Mouse (Mus musculus): ENCODE measurements around the gene Syngr4.

Syngr4 gene

GRCm38 (mm10) chr7:45869107-45869670, 27.3 kb downstream of the Syngr4 start:
- DNase-seq (ENCODE audit: low read depth), result no peak

- no peak for DNase-seq (ENCODE audit: low read depth)
These were observed 28.6 kb downstream of the Syngr4 start for GRCm38 (mm10) chr7:45867871-45868270.

- peak; percentile 92 for DNase-seq (ENCODE audit: low read depth)
These were observed 30.3 kb downstream of the Syngr4 start for GRCm38 (mm10) chr7:45865925-45866910.

GRCm38 (mm10) chr7:45864435-45864834, 32.1 kb downstream of the Syngr4 start:
- DNase-seq (ENCODE audit: low read depth), result no peak

GRCm38 (mm10) chr7:45862804-45863203, 33.7 kb downstream of the Syngr4 start:
- DNase-seq (ENCODE audit: low read depth), result no peak

GRCm38 (mm10) chr7:45859008-45859407, 37.5 kb downstream of the Syngr4 start:
- DNase-seq (ENCODE audit: low read depth), result no peak

GRCm38 (mm10) chr7:45856950-45857901, 39.3 kb downstream of the Syngr4 start:
- peak; percentile 22 for DNase-seq (ENCODE audit: low read depth)

GRCm38 (mm10) chr7:45853089-45853488, 43.4 kb downstream of the Syngr4 start:
- DNase-seq (ENCODE audit: low read depth), result no peak

GRCm38 (mm10) chr7:45850661-45851060, 45.9 kb downstream of the Syngr4 start:
- DNase-seq (ENCODE audit: low read depth), result no peak

GRCm38 (mm10) chr7:45848447-45849027, 48.0 kb downstream of the Syngr4 start:
- no peak for DNase-seq (ENCODE audit: low read depth)

GRCm38 (mm10) chr7:45842950-45843744, 53.4 kb downstream of the Syngr4 start:
- DNase-seq (ENCODE audit: low read depth), result no peak
